Mouse (Mus musculus): Measurements from ENCODE around the gene Pdyn.

The Pdyn gene

DNA sequence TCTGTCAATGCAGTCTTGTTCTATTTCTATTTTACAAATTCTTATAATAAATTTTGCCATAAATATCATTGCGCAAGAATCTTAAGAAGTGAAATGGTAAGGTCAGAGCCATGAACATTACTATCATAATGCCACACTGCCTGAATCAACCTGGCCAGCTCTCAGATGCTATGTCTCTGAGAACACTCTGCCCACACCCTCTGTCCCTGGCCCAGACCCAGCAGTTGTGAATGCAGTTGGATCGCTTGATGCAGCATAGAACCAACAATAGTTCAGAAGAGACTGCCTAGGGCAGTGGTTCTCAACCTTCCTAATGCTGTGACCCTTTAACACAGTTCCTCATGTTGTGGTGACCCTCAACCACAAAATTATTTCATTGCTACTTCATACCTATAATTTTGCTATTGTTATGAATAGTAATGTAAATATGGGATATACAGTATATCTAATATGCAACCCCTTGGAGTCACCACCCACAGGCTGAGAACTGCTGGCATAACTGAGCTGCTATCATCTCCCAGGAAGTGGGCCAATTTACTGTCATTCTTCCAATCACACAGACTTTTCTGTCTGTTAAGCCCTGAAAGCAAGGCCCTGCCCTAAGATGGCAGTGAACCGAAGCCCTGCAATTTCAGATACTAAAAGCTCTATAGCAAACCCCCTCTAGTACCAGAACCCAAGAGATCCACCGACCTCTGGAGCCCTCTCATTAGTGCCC is 45.3 kb downstream of the Pdyn start:
- no peak for DNase-seq (ENCODE audit: low read depth, low spot score)

DNA sequence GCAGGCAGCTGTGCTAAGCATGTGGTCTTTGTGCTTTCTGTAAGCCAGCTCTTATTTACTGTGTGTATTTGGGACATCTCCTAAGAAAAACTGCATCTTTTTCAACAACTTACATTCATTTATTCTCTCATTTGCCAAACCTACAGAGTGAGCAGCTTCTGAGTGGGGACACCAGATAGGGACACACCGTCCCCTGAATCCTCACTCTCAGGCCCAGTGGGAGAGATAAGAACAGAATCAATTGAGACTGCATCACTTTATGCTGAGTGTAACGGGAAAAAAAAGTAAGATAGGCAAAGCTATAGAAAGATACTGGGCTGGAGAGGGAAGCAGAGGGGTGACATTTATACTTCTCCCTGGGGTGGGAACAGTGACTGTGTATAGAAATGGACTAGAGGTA is 46.0 kb downstream of the Pdyn start:
- no peak for DNase-seq (ENCODE audit: low read depth, low spot score)

DNA sequence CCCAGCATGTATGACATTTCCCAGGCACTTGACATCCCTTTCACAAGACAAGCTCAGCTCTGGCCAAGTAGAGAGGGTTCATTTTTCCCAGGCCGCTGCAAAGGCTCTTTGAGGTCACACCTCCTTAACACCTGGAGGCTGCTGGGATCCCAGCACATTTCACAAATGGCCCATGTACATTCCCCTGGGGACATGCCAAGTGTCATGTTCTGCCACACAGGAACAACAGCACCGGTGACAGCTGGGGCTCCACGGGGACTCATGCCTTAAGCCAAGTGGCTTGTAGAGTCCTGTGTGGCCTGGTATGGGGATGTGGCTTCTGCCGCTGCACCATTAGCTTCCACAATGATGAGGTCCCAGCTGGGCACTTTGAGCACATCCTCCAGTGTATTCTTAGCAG is 47.0 kb downstream of the Pdyn start:
- no peak for DNase-seq (ENCODE audit: low read depth, low spot score)
